Mouse (Mus musculus): ENCODE measurements around the gene Slc47a2. TPM values are rescaled to one million over a fixed set of nuclear protein-coding genes. Genes with fewer than 3 reads are reported as not detected.
A peak's percentile ranks its signal among the peaks of the same experiment; 100 is the strongest.

Gene Slc47a2
- 0.47 and 0.60 TPM in 2 replicates for total RNA-seq (2014; rRNA removed)
- 0.16 and 0.25 TPM in 2 replicates for polyA plus RNA-seq (2015; fragmentation: Nextera tagmentation; extraction: Ambion mirVana)

- Histone ChIP-seq H3K9me3 (ENCODE audit: low read length) (no peaks in the 10 kb centered on the region), H3K36me3 (ENCODE audit: insufficient read depth, low read length) (no peaks in the 10 kb centered on the region), H3K4me3 (ENCODE audit: low read depth, low read length) (peak within 1 kb of the TSS; percentile 37), H3K9ac (replicated peaks; ENCODE audit: low read length, poor library complexity, severe bottlenecking) (no peak within 1 kb of the TSS), H3K4me1 (ENCODE audit: insufficient read depth, low read length) (peaks cover 5% of the 10 kb centered on the region; the same call in 1 of the 2 replicates), H3K4me2 (ENCODE audit: low read depth, low read length, poor library complexity, severe bottlenecking) (peak within 1 kb of the TSS; percentile 61), H3K27me3 (ENCODE audit: insufficient read depth, low read length) (peaks cover 9% of the 10 kb centered on the region), H3K27ac (ENCODE audit: low read depth, low read length) (no peak within 1 kb of the TSS)
- ATAC-seq (ENCODE audit: low FRiP score) (no peak), DNase-seq (ENCODE audit: low spot score) (peak; percentile 54)
- TF ChIP-seq CTCF (IDR thresholded peaks at IDR 0.05) = peak; percentile 65
- 2% methylated on average over 61 of the region's 61 CpGs for WGBS
These were observed at the start of gene Slc47a2 for GRCm38 (mm10) chr11:61342505-61343420. Gene Slc47a2 (minus strand): TSS chr11:61342860.

- no peak overlapping the region for H3K4me3 ChIP-seq (ENCODE audit: low read depth, low read length)
- no peaks in the 10 kb centered on the region for H3K27me3 ChIP-seq (ENCODE audit: insufficient read depth, low read length)
- no peaks in the 10 kb centered on the region for H3K9me3 ChIP-seq (ENCODE audit: low read length)
- no peaks in the 10 kb centered on the region for H3K36me3 ChIP-seq (ENCODE audit: insufficient read depth, low read length)
- DNase-seq (ENCODE audit: low spot score) (no peak), ATAC-seq (ENCODE audit: low FRiP score) (no peak)
- no peaks in the 10 kb centered on the region for H3K4me1 ChIP-seq (ENCODE audit: insufficient read depth, low read length)
- H3K27ac ChIP-seq (ENCODE audit: low read depth, low read length) = no peak overlapping the region
- WGBS = 80% methylated on average over 4 of the region's 4 CpGs
- no peak overlapping the region for H3K9ac ChIP-seq (replicated peaks; ENCODE audit: low read length, poor library complexity, severe bottlenecking)
- no peak for TF ChIP-seq CTCF (IDR thresholded peaks at IDR 0.05)
- no peak overlapping the region for H3K4me2 ChIP-seq (ENCODE audit: low read depth, low read length, poor library complexity, severe bottlenecking)
These were observed 46.3 kb upstream of the Slc47a2 start for GRCm38 (mm10) chr11:61388936-61389335.

GRCm38 (mm10) chr11:61388012-61388411 is 45.4 kb upstream of the Slc47a2 start:
- Histone ChIP-seq H3K4me1 (ENCODE audit: insufficient read depth, low read length) (no peaks in the 10 kb centered on the region), H3K36me3 (ENCODE audit: insufficient read depth, low read length) (no peaks in the 10 kb centered on the region), H3K27ac (ENCODE audit: low read depth, low read length) (no peak overlapping the region), H3K27me3 (ENCODE audit: insufficient read depth, low read length) (no peaks in the 10 kb centered on the region), H3K9ac (replicated peaks; ENCODE audit: low read length, poor library complexity, severe bottlenecking) (no peak overlapping the region), H3K4me2 (ENCODE audit: low read depth, low read length, poor library complexity, severe bottlenecking) (no peak overlapping the region), H3K4me3 (ENCODE audit: low read depth, low read length) (no peak overlapping the region), H3K9me3 (ENCODE audit: low read length) (no peaks in the 10 kb centered on the region)
- peak; percentile 47 for DNase-seq (ENCODE audit: low spot score)
- TF ChIP-seq CTCF (IDR thresholded peaks at IDR 0.05) = peak; percentile 53
- 78% methylated on average over 6 of the region's 6 CpGs for WGBS
- ATAC-seq (ENCODE audit: low FRiP score) = no peak

DNA sequence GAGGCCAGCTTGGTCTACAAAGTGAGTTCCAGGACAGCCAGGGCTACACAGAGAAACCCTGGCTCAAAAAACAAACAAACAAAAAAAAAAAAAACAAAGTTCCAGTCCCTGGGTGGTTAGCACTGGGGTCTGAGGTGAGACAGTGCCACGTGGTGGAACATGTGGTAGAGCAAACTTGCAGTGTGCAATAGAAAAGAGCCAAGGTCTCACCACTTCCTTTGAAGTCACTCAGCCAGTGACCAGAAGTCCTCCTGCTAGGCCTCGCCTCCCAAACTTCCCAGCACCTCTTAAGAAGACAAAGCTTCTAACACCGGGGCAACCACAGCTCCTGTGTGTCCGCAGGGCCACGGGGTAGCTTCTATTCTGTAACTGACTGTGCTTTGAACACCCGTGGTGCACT is 44.6 kb upstream of the Slc47a2 start:
- Histone ChIP-seq H3K27ac (ENCODE audit: low read depth, low read length) (no peak overlapping the region), H3K4me1 (ENCODE audit: insufficient read depth, low read length) (no peaks in the 10 kb centered on the region), H3K4me2 (ENCODE audit: low read depth, low read length, poor library complexity, severe bottlenecking) (no peak overlapping the region), H3K27me3 (ENCODE audit: insufficient read depth, low read length) (no peaks in the 10 kb centered on the region), H3K36me3 (ENCODE audit: insufficient read depth, low read length) (no peaks in the 10 kb centered on the region), H3K9me3 (ENCODE audit: low read length) (no peaks in the 10 kb centered on the region), H3K4me3 (ENCODE audit: low read depth, low read length) (no peak overlapping the region), H3K9ac (replicated peaks; ENCODE audit: low read length, poor library complexity, severe bottlenecking) (no peak overlapping the region)
- ATAC-seq (ENCODE audit: low FRiP score) = no peak
- TF ChIP-seq CTCF (IDR thresholded peaks at IDR 0.05) = no peak
- 69% methylated on average over 6 of the region's 6 CpGs for WGBS
- no peak for DNase-seq (ENCODE audit: low spot score)

- no peak overlapping the region for H3K4me3 ChIP-seq (ENCODE audit: low read depth, low read length)
- no peak for TF ChIP-seq CTCF (IDR thresholded peaks at IDR 0.05)
- no peak overlapping the region for H3K9ac ChIP-seq (replicated peaks; ENCODE audit: low read length, poor library complexity, severe bottlenecking)
- no peaks in the 10 kb centered on the region for H3K36me3 ChIP-seq (ENCODE audit: insufficient read depth, low read length)
- DNase-seq (ENCODE audit: low spot score) = no peak
- no peak for ATAC-seq (ENCODE audit: low FRiP score)
- no peaks in the 10 kb centered on the region for H3K27me3 ChIP-seq (ENCODE audit: insufficient read depth, low read length)
- no peaks in the 10 kb centered on the region for H3K9me3 ChIP-seq (ENCODE audit: low read length)
- H3K4me2 ChIP-seq (ENCODE audit: low read depth, low read length, poor library complexity, severe bottlenecking) = no peak overlapping the region
- no peaks in the 10 kb centered on the region for H3K4me1 ChIP-seq (ENCODE audit: insufficient read depth, low read length)
- WGBS = 83% methylated on average over 4 of the region's 4 CpGs
- H3K27ac ChIP-seq (ENCODE audit: low read depth, low read length) = no peak overlapping the region
These were observed 43.1 kb upstream of the Slc47a2 start for GRCm38 (mm10) chr11:61385725-61386124.

DNA sequence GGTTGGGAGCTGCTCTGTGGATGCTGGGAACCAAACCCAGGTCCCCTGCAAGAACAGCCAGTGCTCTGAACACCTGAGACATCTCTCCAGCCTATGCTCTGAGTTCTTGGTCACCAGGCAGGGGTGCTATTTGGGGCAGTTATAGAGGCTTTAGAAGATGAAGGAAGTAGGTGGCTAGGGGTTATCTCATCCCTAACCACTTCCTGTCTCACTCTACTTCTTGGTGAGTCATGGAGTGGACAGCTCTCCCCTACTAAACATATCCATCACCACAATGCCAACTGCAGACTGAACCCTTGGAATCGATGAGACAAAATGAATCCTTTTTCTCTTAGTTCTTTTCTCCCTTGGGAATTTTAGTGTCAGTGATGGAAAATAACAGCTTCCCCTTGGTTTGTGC is 38.6 kb upstream of the Slc47a2 start:
- Histone ChIP-seq H3K9ac (replicated peaks; ENCODE audit: low read length, poor library complexity, severe bottlenecking) (no peak overlapping the region), H3K4me2 (ENCODE audit: low read depth, low read length, poor library complexity, severe bottlenecking) (no peak overlapping the region), H3K4me1 (ENCODE audit: insufficient read depth, low read length) (no peaks in the 10 kb centered on the region), H3K4me3 (ENCODE audit: low read depth, low read length) (no peak overlapping the region), H3K9me3 (ENCODE audit: low read length) (no peaks in the 10 kb centered on the region), H3K27ac (ENCODE audit: low read depth, low read length) (no peak overlapping the region), H3K27me3 (ENCODE audit: insufficient read depth, low read length) (peaks cover 30% of the 10 kb centered on the region), H3K36me3 (ENCODE audit: insufficient read depth, low read length) (no peaks in the 10 kb centered on the region)
- DNase-seq (ENCODE audit: low spot score) = no peak
- WGBS = 96% methylated on average over 1 of the region's 1 CpGs
- no peak for TF ChIP-seq CTCF (IDR thresholded peaks at IDR 0.05)
- ATAC-seq (ENCODE audit: low FRiP score) = no peak
